Mouse (Mus musculus) CD8-positive naive resting alpha-beta T cell, adult 57 days (primary cell): ENCODE results near the gene Ccr9. TPM values are rescaled to one million over a fixed set of nuclear protein-coding genes. Genes with fewer than 3 reads are reported as not detected.

Experiments used
- total RNA-seq: library from RNA; stranded (reverse); gene quantifications from one replicate; pipeline ENCODE4 v1.2.4, GENCODE M21; 2023

Ccr9 gene
- total RNA-seq: 184 TPM

DNA sequence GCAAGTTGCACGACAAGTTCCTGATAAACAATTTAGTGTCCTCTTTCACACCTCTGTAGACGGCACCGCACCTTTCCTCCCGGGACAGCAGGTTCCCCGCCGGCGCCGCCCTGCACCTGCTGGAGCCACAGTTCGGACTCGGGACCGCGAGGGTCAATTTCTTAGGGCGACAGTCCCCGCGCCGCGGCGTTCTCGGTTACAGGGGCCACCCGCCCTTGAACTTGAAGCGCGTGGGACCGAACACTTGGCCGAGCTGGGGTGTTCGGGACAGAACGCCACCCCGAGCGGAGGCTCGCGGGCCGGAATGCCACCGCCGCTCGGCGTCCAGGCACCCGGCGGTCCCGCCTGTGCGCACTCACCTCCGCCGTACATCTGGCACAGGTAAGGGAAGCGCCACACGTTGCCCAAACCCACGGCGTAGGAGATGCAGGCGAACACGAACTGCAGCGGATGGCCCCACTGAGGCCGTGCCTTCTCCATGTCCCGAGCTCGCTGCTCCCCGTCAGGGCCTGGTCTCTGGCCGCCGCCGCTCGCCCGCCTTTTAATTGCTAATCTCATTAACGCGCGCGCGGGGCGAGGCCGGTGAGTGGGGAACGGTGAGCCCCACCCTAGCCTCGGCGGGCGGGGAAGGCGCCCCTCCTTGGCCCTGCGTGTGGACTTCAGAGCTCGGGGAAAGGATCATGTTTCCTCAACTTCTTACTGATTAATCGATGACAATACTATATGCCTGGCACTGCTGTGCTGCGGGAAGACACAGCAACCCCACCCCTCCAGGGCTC is at the start of gene Ccr9, which contains the start of gene Slc6a20a:
Gene Ccr9 (plus strand): TSS at position 113 of the 779 bp plus-strand sequence.
Gene Slc6a20a (minus strand): TSS at position 559 of the 779 bp plus-strand sequence.

DNA sequence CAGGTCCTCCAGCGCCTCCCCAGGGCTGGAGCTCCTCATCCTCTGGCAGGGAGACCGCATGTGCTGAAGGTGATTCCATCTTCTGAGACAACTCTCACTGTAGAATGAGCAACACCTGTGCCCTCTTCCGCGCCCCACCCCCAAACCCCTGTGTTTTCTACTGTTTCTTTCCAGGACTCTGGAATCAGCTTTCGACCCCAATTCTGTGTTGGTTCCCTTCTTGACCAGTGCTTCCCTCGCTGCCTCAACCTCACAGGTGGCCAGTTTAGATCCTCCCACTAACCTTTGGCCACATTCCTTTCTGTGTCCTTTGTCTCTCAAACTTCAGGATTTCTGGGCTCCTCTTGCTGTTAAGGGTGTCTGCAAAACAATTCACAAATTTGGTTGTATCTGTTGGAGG is 46.0 kb upstream of the Ccr9 start, which contains the start of gene Slc6a20b:
Gene Slc6a20b (minus strand): TSS at position 285 of the 400 bp plus-strand sequence.

GRCm38 (mm10) chr9:123717186-123718008 is 39.2 kb downstream of the Ccr9 start, which contains the start of gene Lztfl1:
Gene Lztfl1, minus strand, starts transcription at chr9:123717697.

DNA sequence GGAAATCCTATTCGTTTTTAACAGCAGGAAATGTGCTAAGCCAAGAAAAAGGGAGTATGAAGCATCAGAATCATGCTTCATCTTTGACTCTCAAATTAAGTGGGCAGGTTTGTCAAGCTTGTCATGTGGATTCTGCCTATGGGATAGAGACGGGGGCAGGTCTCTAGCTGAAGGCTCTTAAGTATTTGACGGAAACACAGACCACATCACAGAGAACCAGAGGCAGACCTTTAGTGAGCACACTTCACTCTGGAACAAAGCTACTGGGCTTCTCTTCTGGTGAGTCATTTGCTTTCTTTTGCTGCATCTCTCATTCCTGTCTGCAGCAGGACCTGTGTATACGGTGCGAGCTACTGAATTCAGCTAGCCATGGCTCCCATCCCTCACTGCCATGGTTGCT is 128.0 kb downstream of the Ccr9 start, which contains the start of gene Cxcr6:
Gene Cxcr6 (plus strand): TSS at position 209 of the 400 bp plus-strand sequence.

Other genes starting within 250 kb of the Ccr9 start
- 113 TPM for gene Limd1, start 199.7 kb upstream of the Ccr9 start, total RNA-seq
- gene Sacm1l, start 148.7 kb upstream of the Ccr9 start, total RNA-seq: 21.4 TPM
- not detected for gene Slc6a20b, start 45.9 kb upstream of the Ccr9 start, total RNA-seq
- gene Slc6a20a, start 446 bp downstream of the Ccr9 start, total RNA-seq: 0.77 TPM
- 170 TPM for gene Lztfl1, start 39.3 kb downstream of the Ccr9 start, total RNA-seq
- 15.6 TPM for gene Cxcr6, start 128.0 kb downstream of the Ccr9 start, total RNA-seq
- 61.4 TPM for gene Fyco1, start 173.5 kb downstream of the Ccr9 start, total RNA-seq
- 0.34 TPM for gene Xcr1, start 183.6 kb downstream of the Ccr9 start, total RNA-seq